Mouse (Mus musculus) midbrain, embryonic 13.5 days (tissue): Measurements from ENCODE around the gene Ntrk2. TPM values are rescaled to one million over a fixed set of nuclear protein-coding genes. Genes with fewer than 3 reads are reported as not detected.

Experiments used
- ATAC-seq: fragments of 200-750 bp; cut with Nextera tagmentation; 2 replicates; pipeline ENCODE4 v1.8.0; 2017; ENCODE audit warnings: mild to moderate bottlenecking, moderate TSS enrichment, moderate library complexity
- H3K27ac ChIP-seq: fragments of 300-500 bp; sonication (generic); 2 replicates; pipeline ENCODE4 v1.5.1; 2015; ENCODE audit warnings: inconsistent platforms, mild to moderate bottlenecking, moderate library complexity
- H3K27me3 ChIP-seq: fragments of 300-500 bp; sonication (generic); 2 replicates; pipeline ENCODE4 v1.6.1; 2015; ENCODE audit warnings: mild to moderate bottlenecking, inconsistent platforms
- H3K36me3 ChIP-seq: fragments of 300-500 bp; sonication (generic); 2 replicates; pipeline ENCODE4 v1.6.1; 2015; ENCODE audit warnings: mild to moderate bottlenecking, inconsistent platforms
- H3K4me1 ChIP-seq: fragments of 300-500 bp; sonication (generic); replicated peaks from 2 replicates; pipeline ENCODE4 v1.6.1; 2015; ENCODE audit warnings: inconsistent platforms
- H3K4me2 ChIP-seq: fragments of 300-500 bp; sonication (generic); replicated peaks from 2 replicates; pipeline ENCODE4 v1.6.1; 2015; ENCODE audit warnings: moderate library complexity, mild to moderate bottlenecking, inconsistent platforms
- H3K4me3 ChIP-seq: fragments of 300-500 bp; sonication (generic); replicated peaks from 2 replicates; pipeline ENCODE4 v1.5.1; 2015; ENCODE audit warnings: mild to moderate bottlenecking, inconsistent platforms
- H3K9ac ChIP-seq: fragments of 300-500 bp; sonication (generic); replicated peaks from 2 replicates; pipeline ENCODE4 v1.6.1; 2015; ENCODE audit warnings: mild to moderate bottlenecking, inconsistent platforms
- H3K9me3 ChIP-seq: fragments of 300-500 bp; sonication (generic); 2 replicates; pipeline ENCODE4 v1.6.1; 2016; ENCODE audit warnings: mild to moderate bottlenecking, inconsistent platforms
- WGBS: fragments of 180-500 bp; shearing (Covaris S2); methylation state at CpG from one replicate; pipeline ENCODE4 v1.1.7; 2015; 5-methylcytosine and 5-hydroxymethylcytosine counted together
- polyA plus RNA-seq: library from polyadenylated mRNA; unstranded; fragments of >200 nt; fragmentation: Nextera tagmentation; extraction: Ambion mirVana; gene quantifications from 2 replicates; pipeline ENCODE4 v1.2.1, GENCODE M21; 2015

Ntrk2 gene
- polyA plus RNA-seq, 1 experiment from 2014 or later, result 78.5 TPM

GRCm38 (mm10) chr13:58912559-58912958 is 106.2 kb downstream of the Ntrk2 start:
- Histone ChIP-seq H3K9me3 (no peaks in the 10 kb centered on the region), H3K27me3 (no peaks in the 10 kb centered on the region), H3K9ac (no peak overlapping the region), H3K36me3 (no peaks in the 10 kb centered on the region; the same call in 1 of the 2 replicates), H3K4me3 (no peak overlapping the region), H3K4me1 (peaks cover 12% of the 10 kb centered on the region), H3K4me2 (no peak overlapping the region), H3K27ac (no peak overlapping the region)
- peak; percentile 83 for ATAC-seq

DNA sequence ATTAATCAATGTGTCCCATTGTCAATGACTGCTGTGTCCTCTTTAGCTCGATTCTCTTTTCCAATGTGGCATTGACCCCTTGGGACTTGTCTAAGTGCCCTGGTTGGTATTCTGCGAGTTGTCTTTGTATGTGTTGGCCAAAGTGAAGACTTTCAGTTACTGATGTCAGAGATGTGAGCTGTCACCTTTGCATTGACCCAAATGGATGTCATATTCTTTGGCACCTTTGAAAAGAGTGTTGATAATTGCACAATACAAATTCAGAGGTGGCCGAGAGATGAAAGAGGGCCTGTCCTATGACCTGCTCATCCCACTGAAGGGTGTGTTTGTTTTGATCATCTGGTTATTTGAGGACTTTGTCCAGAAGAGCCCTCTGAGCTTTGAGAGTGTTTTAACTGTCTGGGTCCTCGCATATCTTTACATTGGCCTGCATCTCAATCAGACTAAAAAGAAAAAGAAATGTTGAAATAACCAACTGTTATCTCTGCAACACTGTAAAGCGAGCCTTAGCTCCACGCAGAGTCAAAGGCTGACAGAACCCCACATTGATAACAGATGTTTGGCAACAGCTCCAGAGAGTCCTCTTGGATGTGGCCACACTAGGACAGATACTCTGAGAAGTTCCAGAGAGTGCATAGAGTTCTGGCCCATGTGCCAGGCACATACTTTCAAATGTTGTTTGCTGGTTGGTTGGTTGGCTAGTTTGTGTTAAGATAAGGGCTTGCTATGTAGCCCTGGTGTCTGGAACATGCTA is 107.9 kb downstream of the Ntrk2 start:
- no peak overlapping the region for H3K4me2 ChIP-seq
- no peaks in the 10 kb centered on the region; the same call in 1 of the 2 replicates for H3K36me3 ChIP-seq
- H3K27me3 ChIP-seq, result no peaks in the 10 kb centered on the region
- ATAC-seq, result no peak
- no peak overlapping the region for H3K9ac ChIP-seq
- no peak overlapping the region for H3K27ac ChIP-seq
- H3K9me3 ChIP-seq, result no peaks in the 10 kb centered on the region
- peaks cover 8% of the 10 kb centered on the region; the same call in 1 of the 2 replicates for H3K4me1 ChIP-seq
- H3K4me3 ChIP-seq, result no peak overlapping the region
- WGBS, result 89% methylated on average over 6 of the region's 6 CpGs

- H3K4me1 ChIP-seq, result peaks cover 8% of the 10 kb centered on the region; the same call in 1 of the 2 replicates
Measured at GRCm38 (mm10) chr13:58916348-58916747, 110.0 kb downstream of the Ntrk2 start.

GRCm38 (mm10) chr13:58920241-58920640 is 113.9 kb downstream of the Ntrk2 start:
- H3K9me3 ChIP-seq, result no peaks in the 10 kb centered on the region
- no peaks in the 10 kb centered on the region for H3K27me3 ChIP-seq
- no peaks in the 10 kb centered on the region for H3K36me3 ChIP-seq
- H3K4me1 ChIP-seq, result peaks cover 5% of the 10 kb centered on the region; the same call in 1 of the 2 replicates
- WGBS, result 95% methylated on average over 7 of the region's 7 CpGs
- H3K4me3 ChIP-seq, result no peak overlapping the region
- H3K27ac ChIP-seq, result no peak overlapping the region
- no peak overlapping the region for H3K4me2 ChIP-seq
- H3K9ac ChIP-seq, result no peak overlapping the region
- ATAC-seq, result no peak

More at GRCm38 (mm10) chr13:58916348-58916747, 110.0 kb downstream of the Ntrk2 start:
- Histone ChIP-seq H3K27ac (no peak overlapping the region), H3K9ac (no peak overlapping the region), H3K27me3 (no peaks in the 10 kb centered on the region), H3K4me3 (no peak overlapping the region), H3K36me3 (no peaks in the 10 kb centered on the region; the same call in 1 of the 2 replicates), H3K9me3 (no peaks in the 10 kb centered on the region), H3K4me2 (no peak overlapping the region)
- ATAC-seq, result no peak
- WGBS, result 100% methylated on average over 2 of the region's 2 CpGs

GRCm38 (mm10) chr13:58921255-58921654 is 114.9 kb downstream of the Ntrk2 start:
- H3K4me1 ChIP-seq, result peaks cover 5% of the 10 kb centered on the region; the same call in 1 of the 2 replicates
- H3K4me2 ChIP-seq, result no peak overlapping the region

GRCm38 (mm10) chr13:58921705-58922104 is 115.3 kb downstream of the Ntrk2 start:
- Histone ChIP-seq H3K9ac (no peak overlapping the region), H3K4me1 (peaks cover 5% of the 10 kb centered on the region; the same call in 1 of the 2 replicates), H3K4me3 (no peak overlapping the region), H3K36me3 (no peaks in the 10 kb centered on the region), H3K4me2 (no peak overlapping the region), H3K27ac (no peak overlapping the region), H3K27me3 (no peaks in the 10 kb centered on the region), H3K9me3 (no peaks in the 10 kb centered on the region)
- ATAC-seq, result no peak
- 93% methylated on average over 10 of the region's 10 CpGs for WGBS

More at GRCm38 (mm10) chr13:58921255-58921654, 114.9 kb downstream of the Ntrk2 start:
- H3K27me3 ChIP-seq, result no peaks in the 10 kb centered on the region
- 94% methylated on average over 3 of the region's 3 CpGs for WGBS
- H3K36me3 ChIP-seq, result no peaks in the 10 kb centered on the region
- no peak overlapping the region for H3K4me3 ChIP-seq
- no peak overlapping the region for H3K27ac ChIP-seq
- ATAC-seq, result no peak
- no peak overlapping the region for H3K9ac ChIP-seq
- no peaks in the 10 kb centered on the region for H3K9me3 ChIP-seq

DNA sequence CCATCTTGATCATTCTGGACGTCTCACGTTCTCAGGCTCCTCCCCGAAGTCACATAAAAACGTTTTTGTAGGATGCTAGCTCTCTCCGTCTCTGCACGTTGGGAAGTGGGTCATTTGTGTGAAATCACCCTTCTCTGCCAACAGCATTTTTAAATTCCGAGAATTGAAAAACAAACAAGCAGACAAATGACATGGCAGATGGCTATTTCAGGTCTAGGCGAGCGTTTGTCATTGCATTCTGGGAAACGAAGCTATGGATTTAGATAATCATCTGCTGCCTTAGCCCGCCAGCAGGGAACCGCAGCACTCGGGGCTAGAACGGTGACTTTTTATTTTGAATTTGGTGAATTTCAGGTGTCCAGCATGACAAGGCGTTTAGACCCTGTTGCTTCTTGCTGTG is 115.8 kb downstream of the Ntrk2 start:
- Histone ChIP-seq H3K9me3 (no peaks in the 10 kb centered on the region), H3K9ac (no peak overlapping the region)

DNA sequence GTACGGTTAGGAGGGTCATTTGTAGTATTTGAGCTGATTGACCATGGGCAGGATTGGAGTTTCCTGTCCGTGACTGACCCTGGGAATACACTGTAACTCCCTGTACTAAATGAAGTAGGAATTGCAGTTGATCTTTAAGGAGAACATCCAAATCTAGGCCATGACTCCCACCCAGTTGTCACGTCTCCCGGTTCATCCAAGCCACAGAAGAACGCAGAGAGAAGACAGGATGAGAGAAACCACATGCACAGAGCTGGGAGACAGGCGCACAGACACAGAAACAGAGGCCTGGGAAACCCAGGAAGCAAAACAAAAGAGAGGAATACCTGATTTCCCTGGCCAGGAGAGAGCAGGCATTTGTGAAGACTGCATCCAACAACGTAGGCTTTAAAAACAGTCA is 117.1 kb downstream of the Ntrk2 start:
- no peak overlapping the region for H3K9ac ChIP-seq
- ATAC-seq, result no peak
- H3K9me3 ChIP-seq, result no peaks in the 10 kb centered on the region
- no peak overlapping the region for H3K4me2 ChIP-seq
- WGBS, result 87% methylated on average over 7 of the region's 7 CpGs
- no peaks in the 10 kb centered on the region for H3K27me3 ChIP-seq
- H3K36me3 ChIP-seq, result no peaks in the 10 kb centered on the region
- no peak overlapping the region for H3K4me3 ChIP-seq
- peaks cover 9% of the 10 kb centered on the region; the same call in 1 of the 2 replicates for H3K4me1 ChIP-seq
- H3K27ac ChIP-seq, result no peak overlapping the region

More for the DNA sequence above, 115.8 kb downstream of the Ntrk2 start:
- H3K4me2 ChIP-seq, result no peak overlapping the region
- H3K4me3 ChIP-seq, result no peak overlapping the region
- H3K36me3 ChIP-seq, result no peaks in the 10 kb centered on the region
- H3K27ac ChIP-seq, result no peak overlapping the region
- 86% methylated on average over 15 of the region's 15 CpGs for WGBS
- peaks cover 5% of the 10 kb centered on the region; the same call in 1 of the 2 replicates for H3K4me1 ChIP-seq
- no peak for ATAC-seq
- no peaks in the 10 kb centered on the region for H3K27me3 ChIP-seq

GRCm38 (mm10) chr13:58924486-58924885 is 118.1 kb downstream of the Ntrk2 start:
- no peak overlapping the region for H3K4me3 ChIP-seq
- H3K27me3 ChIP-seq, result no peaks in the 10 kb centered on the region
- H3K9me3 ChIP-seq, result no peaks in the 10 kb centered on the region
- 71% methylated on average over 3 of the region's 3 CpGs for WGBS
- no peak for ATAC-seq
- peaks cover 13% of the 10 kb centered on the region; the same call in 1 of the 2 replicates for H3K4me1 ChIP-seq
- no peak overlapping the region for H3K4me2 ChIP-seq
- no peak overlapping the region for H3K9ac ChIP-seq
- H3K27ac ChIP-seq, result no peak overlapping the region
- no peaks in the 10 kb centered on the region for H3K36me3 ChIP-seq

DNA sequence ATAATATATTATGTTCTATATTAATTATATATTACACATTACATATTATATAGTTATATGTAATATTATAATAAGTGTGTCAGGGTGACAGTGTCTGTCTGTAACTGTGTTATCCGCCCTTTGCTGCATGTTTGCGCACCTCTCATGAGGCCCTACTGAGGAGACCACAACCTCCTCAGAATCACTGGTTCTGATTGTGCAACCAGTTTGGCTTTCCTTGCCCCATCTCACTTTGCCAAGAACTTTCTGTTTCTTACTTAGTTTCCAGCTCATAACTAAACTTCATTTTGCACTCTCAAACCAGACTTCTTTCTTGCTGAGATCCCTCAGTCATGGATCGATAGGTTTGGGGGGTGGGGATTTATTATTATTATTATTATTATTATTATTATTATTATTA is 120.8 kb downstream of the Ntrk2 start:
- 97% methylated on average over 3 of the region's 3 CpGs for WGBS
- H3K27me3 ChIP-seq, result no peaks in the 10 kb centered on the region

DNA sequence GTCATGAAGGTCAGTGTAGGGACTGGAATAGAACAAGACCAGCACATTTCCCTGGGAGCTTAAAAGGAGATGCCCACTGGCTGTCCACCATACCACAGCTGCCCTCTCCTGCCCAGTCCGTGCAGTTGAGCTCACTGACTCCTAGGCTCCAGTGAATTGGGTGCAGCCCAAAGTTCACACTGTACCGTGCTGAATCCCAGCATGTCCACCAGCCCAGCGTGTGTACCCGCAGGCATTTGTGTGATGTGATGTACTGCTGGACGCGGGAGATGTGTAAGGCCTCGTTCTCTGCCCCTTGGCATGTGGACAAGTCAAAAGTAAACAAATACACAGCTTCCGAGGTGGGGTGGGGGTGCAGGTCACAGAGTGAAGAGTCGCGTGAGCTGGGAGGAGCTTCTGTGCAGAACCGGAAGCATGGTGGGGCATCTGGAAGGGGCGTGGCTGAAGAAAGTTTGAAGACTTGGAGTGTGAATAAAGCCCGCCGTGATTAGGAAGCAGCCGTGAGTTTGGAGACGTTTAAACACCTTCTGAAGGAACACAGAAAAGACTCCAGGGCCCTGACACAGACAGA is 121.4 kb downstream of the Ntrk2 start:
- no peak overlapping the region for H3K27ac ChIP-seq
- H3K9ac ChIP-seq, result no peak overlapping the region
- H3K27me3 ChIP-seq, result no peaks in the 10 kb centered on the region
- H3K36me3 ChIP-seq, result no peaks in the 10 kb centered on the region
- no peaks in the 10 kb centered on the region for H3K9me3 ChIP-seq
- ATAC-seq, result no peak
- peaks cover 18% of the 10 kb centered on the region for H3K4me1 ChIP-seq
- H3K4me3 ChIP-seq, result no peak overlapping the region
- 80% methylated on average over 16 of the region's 16 CpGs for WGBS
- H3K4me2 ChIP-seq, result no peak overlapping the region

More for the DNA sequence above, 120.8 kb downstream of the Ntrk2 start:
- H3K36me3 ChIP-seq, result no peaks in the 10 kb centered on the region
- H3K4me3 ChIP-seq, result no peak overlapping the region
- no peak overlapping the region for H3K27ac ChIP-seq
- no peak overlapping the region for H3K4me2 ChIP-seq
- no peaks in the 10 kb centered on the region for H3K9me3 ChIP-seq
- H3K9ac ChIP-seq, result no peak overlapping the region
- no peak for ATAC-seq
- H3K4me1 ChIP-seq, result peaks cover 17% of the 10 kb centered on the region; the same call in 1 of the 2 replicates

DNA sequence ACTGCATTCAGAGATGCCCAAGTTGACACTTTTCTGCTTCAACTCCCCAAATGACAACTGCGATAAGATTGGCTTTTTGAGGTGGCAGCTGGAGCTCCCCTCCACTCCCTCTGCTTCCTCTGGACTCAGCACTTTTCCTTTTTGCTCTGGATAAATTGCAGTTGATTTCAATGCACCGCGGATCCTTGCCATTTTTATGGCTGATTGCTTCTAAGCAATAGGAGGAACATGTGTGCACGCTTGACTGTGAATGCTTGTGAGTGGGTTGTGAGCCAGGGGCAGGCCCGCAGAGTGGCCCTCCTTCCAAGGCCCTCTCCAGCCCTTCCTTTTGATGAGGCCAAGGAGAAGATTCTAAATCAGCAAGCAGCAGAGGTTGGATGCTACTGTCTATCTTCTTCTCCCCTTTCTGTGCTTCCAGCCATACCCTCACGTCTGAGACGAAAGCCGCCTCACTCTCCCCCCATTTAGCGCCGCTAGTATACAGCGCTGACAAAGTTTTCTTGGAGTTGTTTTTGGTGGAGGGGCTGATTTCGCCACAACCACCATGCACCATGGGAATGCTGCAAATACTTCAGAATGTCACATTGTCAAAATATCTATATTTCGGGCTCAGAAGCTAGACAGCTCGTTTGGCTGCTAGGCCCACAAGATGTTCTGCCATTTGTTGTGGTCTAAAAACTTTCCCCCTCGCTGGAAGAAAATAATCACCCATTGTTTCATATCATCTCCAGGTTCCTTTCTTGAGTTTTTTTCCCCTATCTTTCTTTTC is 122.5 kb downstream of the Ntrk2 start:
- H3K4me2 ChIP-seq, result no peak overlapping the region

More for the DNA sequence above, 122.5 kb downstream of the Ntrk2 start:
- no peak overlapping the region for H3K9ac ChIP-seq
- H3K27ac ChIP-seq, result peak overlapping the region; percentile 3; the same call in 1 of the 2 replicates
- no peaks in the 10 kb centered on the region for H3K27me3 ChIP-seq
- no peak overlapping the region for H3K4me3 ChIP-seq
- no peaks in the 10 kb centered on the region for H3K9me3 ChIP-seq
- 68% methylated on average over 15 of the region's 15 CpGs for WGBS
- ATAC-seq, result no peak
- H3K36me3 ChIP-seq, result no peaks in the 10 kb centered on the region
- peaks cover 29% of the 10 kb centered on the region for H3K4me1 ChIP-seq
